Mouse (Mus musculus): ENCODE data around the gene Ipo13. TPM values are rescaled to one million over a fixed set of nuclear protein-coding genes. Genes with fewer than 3 reads are reported as not detected.

The Ipo13 gene
- polyA plus RNA-seq (2014; fragmentation: Illumina TruSeq; extraction: RNeasy Lipid Tissue Mini Kit (QIAGEN cat#74804); ENCODE audit: low read depth, low replicate concordance): 28.6 TPM

DNA sequence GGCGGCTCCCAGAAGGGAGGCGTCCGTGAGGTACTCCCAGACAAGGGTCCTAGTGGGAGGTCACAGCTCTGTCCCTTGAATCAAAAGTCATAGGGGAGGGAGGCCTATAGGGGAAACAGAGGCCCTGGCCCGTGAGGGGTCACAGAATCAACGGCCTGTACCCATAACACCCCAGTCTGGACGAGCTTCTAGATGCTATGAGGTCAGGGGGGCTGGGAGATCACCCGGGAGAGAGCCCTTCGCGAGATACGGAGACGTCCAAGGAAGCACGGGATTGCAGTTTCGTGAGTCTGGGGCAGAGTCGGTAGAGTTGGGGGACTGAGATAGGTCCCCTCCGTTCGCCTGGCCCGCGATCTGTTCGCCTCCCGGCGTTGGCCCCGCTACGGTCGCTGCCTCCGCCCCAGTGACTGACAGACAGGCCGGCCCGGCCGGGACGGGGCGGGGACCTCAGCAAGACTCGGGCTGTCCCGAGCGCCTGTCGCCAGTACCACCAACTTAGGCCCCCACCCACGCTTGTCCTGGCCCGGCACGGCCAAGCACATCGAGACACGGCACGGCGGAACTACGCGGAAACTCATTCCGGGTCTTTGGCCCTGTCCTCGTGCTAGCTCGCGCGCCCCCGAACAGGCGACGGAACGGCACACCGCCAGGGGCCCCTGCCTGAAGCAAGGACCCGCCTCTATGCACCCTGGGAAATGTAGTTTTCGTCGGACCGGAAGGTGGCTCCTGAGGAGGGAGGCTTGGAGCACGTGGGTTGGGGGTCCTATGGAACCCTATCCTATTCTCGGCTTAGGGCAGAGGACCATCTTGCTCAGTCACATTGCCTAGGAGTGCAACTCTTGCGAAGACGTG is at the start of gene Ipo13:
Gene Ipo13, minus strand, starts transcription at position 409 of the 852 bp plus-strand sequence.

DNA sequence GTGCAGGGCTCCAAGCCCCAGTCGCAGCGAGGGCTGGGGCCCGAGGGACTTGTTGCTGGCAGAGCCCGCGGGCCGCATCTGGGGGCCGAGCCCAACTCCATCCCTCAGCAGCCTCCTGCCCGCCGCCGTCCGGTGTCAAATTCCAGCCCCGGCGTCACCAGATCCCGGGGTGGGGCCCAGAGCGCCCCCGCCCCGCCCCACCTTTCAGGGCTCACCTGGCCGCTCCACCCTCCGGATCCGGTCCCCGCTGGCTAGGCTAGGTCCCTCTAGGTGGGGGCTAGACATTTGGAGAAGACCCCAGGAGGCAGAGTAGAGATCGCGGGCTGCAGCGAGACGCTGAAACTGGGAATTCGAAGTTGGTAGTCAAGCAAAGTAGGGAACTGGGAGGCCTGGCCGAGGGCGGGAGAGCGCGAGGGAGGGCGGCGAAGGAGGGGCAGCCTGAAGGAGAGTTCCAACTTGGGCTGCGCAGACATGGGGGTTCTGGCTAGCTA is 14.6 kb upstream of the Ipo13 start, which contains the start of gene Artn:
Gene Artn, minus strand, starts transcription at position 373 of the 491 bp plus-strand sequence.

DNA sequence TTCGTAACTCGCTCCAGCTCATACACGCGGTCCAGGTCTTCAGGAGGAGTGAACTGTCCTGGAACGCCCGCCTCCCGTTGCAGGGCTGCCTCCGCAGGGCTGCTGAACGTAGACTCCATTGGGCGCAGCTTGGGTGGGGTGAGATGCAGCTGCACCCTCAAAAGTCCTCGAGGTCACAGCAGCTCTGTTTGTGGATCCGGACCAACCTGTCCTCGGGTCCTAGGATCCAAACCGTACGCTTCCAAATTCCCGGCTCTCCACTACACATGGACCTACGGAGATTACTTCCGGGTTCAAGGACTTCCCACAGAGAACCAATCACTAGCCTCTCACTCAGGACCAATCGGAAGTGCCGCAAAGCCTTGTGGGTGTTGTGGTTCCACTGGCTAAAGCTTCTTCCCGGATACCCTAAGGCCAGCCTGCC is 23.0 kb downstream of the Ipo13 start, which contains the start of gene Dph2:
Gene Dph2, minus strand, starts transcription at position 295 of the 424 bp plus-strand sequence.

DNA sequence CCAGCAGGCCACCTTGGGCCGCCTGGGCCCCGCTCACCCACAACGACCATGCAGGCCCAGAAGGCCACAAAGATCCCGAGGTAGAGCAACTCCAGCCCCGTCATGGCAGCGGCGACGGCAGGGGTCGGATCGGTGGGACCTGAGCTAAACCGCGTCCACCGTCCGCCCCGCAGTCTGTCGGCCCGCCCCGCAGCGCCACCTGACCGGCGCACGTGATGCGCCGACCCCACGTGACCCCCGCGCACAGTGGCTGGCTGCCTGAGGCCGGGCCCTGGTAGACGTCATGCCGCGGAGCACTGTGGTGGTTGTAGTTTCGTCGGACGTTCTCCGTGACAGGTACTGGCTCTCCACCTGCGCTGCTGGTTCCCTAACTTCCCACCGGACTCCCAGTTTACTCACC is 27.7 kb downstream of the Ipo13 start, which contains the start of gene Atp6v0b:
Gene Atp6v0b, minus strand, starts transcription at position 201 of the 400 bp plus-strand sequence.

DNA sequence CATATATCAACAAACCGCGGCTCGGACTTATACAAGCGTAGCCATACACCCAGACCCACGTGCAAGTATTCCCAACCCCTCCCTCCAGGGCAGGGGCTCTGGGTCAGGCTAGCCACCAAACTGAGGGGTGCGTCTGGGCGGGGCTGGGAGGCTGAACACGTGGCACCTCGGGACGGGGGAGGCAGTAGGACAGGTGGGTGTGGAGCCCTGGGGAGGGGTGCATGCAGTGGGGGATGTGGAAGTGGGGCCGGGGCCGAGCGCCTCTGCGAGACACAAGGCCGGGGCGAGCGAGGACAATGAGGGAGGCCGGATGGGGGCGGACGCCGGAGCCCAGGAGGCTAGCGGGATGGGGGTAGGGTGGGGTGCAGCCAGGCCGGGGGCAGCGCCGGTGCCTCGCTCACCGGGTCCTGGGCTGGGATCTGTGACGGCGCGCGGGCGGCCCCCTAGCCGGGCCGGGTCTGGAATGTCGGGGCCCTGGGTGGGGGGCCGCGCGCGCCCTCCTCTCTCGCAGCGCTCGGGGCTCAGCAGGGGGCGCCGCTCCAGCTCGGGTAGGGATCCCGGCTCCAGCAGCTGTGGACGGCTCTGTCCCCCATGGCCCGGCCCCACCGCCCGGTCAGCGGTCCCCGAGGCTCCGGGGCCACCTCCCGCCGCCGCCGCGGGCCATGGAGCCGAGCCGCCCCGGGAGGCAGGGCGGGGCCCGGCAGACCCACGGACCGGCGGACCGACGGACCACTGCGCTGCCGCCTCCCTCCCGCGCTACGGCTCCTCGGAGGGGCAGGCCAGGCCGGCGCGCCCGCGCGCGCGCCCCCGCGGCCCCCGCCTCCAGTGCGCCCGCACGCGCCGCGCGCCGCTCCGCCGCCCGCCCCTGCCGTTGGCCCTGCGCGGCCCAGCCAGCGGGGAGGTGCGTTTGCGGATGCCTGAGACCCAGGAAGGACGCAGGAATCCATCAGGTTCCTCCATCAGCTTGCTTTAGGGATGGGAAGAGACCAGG is 31.8 kb downstream of the Ipo13 start, which contains the start of gene B4galt2:
Gene B4galt2, minus strand, starts transcription at position 787 of the 991 bp plus-strand sequence.

DNA sequence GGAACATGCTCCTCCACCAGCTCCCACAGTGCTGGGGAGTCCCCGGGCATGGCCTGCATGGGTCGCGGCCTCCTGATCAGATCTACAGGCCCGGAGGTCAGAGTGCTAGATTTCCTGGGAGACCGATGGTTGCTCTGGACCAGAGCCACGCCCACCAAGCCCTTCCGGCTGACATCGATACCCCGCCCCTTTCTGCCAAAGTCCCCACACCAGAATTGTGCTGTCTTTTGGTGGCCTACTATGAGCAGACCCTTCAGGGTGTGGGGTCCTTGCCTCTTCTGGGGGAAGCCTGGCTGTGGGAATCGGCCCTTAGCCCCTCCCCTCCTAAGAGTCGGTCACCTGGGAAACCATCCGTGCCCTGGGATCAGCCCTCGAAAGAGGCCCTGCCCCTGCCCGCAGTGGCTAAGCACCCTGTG is 42.3 kb downstream of the Ipo13 start, which contains the start of gene Ccdc24:
Gene Ccdc24, minus strand, starts transcription at position 87 of the 416 bp plus-strand sequence.

Other genes with a start within 250 kb of the Ipo13 start
- gene Dmap1, start 232.7 kb downstream of the Ipo13 start, polyA plus RNA-seq (2014; fragmentation: Illumina TruSeq; extraction: RNeasy Lipid Tissue Mini Kit (QIAGEN cat#74804); ENCODE audit: low read depth, low replicate concordance): 20.5 TPM
- gene Gm12845, start 190.6 kb downstream of the Ipo13 start, polyA plus RNA-seq (2014; fragmentation: Illumina TruSeq; extraction: RNeasy Lipid Tissue Mini Kit (QIAGEN cat#74804); ENCODE audit: low read depth, low replicate concordance): not detected
- 0.40 TPM for gene Klf17, start 149.4 kb downstream of the Ipo13 start, polyA plus RNA-seq (2014; fragmentation: Illumina TruSeq; extraction: RNeasy Lipid Tissue Mini Kit (QIAGEN cat#74804); ENCODE audit: low read depth, low replicate concordance)
- gene Slc6a9, start 80.5 kb downstream of the Ipo13 start, polyA plus RNA-seq (2014; fragmentation: Illumina TruSeq; extraction: RNeasy Lipid Tissue Mini Kit (QIAGEN cat#74804); ENCODE audit: low read depth, low replicate concordance): 17.7 TPM
- 3.5 TPM for gene Ccdc24, start 42.4 kb downstream of the Ipo13 start, polyA plus RNA-seq (2014; fragmentation: Illumina TruSeq; extraction: RNeasy Lipid Tissue Mini Kit (QIAGEN cat#74804); ENCODE audit: low read depth, low replicate concordance)
- gene B4galt2, start 31.5 kb downstream of the Ipo13 start, polyA plus RNA-seq (2014; fragmentation: Illumina TruSeq; extraction: RNeasy Lipid Tissue Mini Kit (QIAGEN cat#74804); ENCODE audit: low read depth, low replicate concordance): 6.9 TPM
- gene Atp6v0b, start 27.7 kb downstream of the Ipo13 start, polyA plus RNA-seq (2014; fragmentation: Illumina TruSeq; extraction: RNeasy Lipid Tissue Mini Kit (QIAGEN cat#74804); ENCODE audit: low read depth, low replicate concordance): 177 TPM
- 6.1 TPM for gene Dph2, start 23.0 kb downstream of the Ipo13 start, polyA plus RNA-seq (2014; fragmentation: Illumina TruSeq; extraction: RNeasy Lipid Tissue Mini Kit (QIAGEN cat#74804); ENCODE audit: low read depth, low replicate concordance)
- 4.1 TPM for gene Artn, start 14.8 kb upstream of the Ipo13 start, polyA plus RNA-seq (2014; fragmentation: Illumina TruSeq; extraction: RNeasy Lipid Tissue Mini Kit (QIAGEN cat#74804); ENCODE audit: low read depth, low replicate concordance)
- gene St3gal3, start 219.9 kb upstream of the Ipo13 start, polyA plus RNA-seq (2014; fragmentation: Illumina TruSeq; extraction: RNeasy Lipid Tissue Mini Kit (QIAGEN cat#74804); ENCODE audit: low read depth, low replicate concordance): 37.1 TPM

Measured in adipose tissue, adult 10 weeks (tissue).